Mouse (Mus musculus): ENCODE data around the gene Bdkrb2.

Gene Bdkrb2

GRCm38 (mm10) chr12:105544872-105545271 is 18.2 kb upstream of the Bdkrb2 start:
- in situ Hi-C loops (cut with MboI; ENCODE audit: low pct_unique_long_range_greater_than_20kb in 1 of 2, low sequenced_read_pairs in 2 of 2, unreplicated experiment in 1 of 2): no loop called here

GRCm38 (mm10) chr12:105545696-105546435 is 17.2 kb upstream of the Bdkrb2 start:
- in situ Hi-C loops (cut with MboI; ENCODE audit: low pct_unique_long_range_greater_than_20kb in 1 of 2, low sequenced_read_pairs in 2 of 2, unreplicated experiment in 1 of 2): no loop called here

GRCm38 (mm10) chr12:105546538-105546937 is 16.5 kb upstream of the Bdkrb2 start:
- in situ Hi-C loops (cut with MboI; ENCODE audit: low pct_unique_long_range_greater_than_20kb in 1 of 2, low sequenced_read_pairs in 2 of 2, unreplicated experiment in 1 of 2): no loop called here

GRCm38 (mm10) chr12:105547151-105547550 is 15.9 kb upstream of the Bdkrb2 start:
- in situ Hi-C loops (cut with MboI; ENCODE audit: low pct_unique_long_range_greater_than_20kb in 1 of 2, low sequenced_read_pairs in 2 of 2, unreplicated experiment in 1 of 2): no loop called here

GRCm38 (mm10) chr12:105548001-105548400 is 15.0 kb upstream of the Bdkrb2 start:
- in situ Hi-C loops (cut with MboI; ENCODE audit: low pct_unique_long_range_greater_than_20kb in 1 of 2, low sequenced_read_pairs in 2 of 2, unreplicated experiment in 1 of 2): no loop called here

- in situ Hi-C loops (cut with MboI; ENCODE audit: low pct_unique_long_range_greater_than_20kb in 1 of 2, low sequenced_read_pairs in 2 of 2, unreplicated experiment in 1 of 2): no loop called here
These were observed 14.1 kb upstream of the Bdkrb2 start for GRCm38 (mm10) chr12:105548881-105549280.

- in situ Hi-C loops (cut with MboI; ENCODE audit: low pct_unique_long_range_greater_than_20kb in 1 of 2, low sequenced_read_pairs in 2 of 2, unreplicated experiment in 1 of 2): no loop called here
These were observed 12.9 kb upstream of the Bdkrb2 start for GRCm38 (mm10) chr12:105549835-105550802.

GRCm38 (mm10) chr12:105551551-105551989 is 11.5 kb upstream of the Bdkrb2 start:
- in situ Hi-C loops (cut with MboI; ENCODE audit: low pct_unique_long_range_greater_than_20kb in 1 of 2, low sequenced_read_pairs in 2 of 2, unreplicated experiment in 1 of 2): no loop called here

- in situ Hi-C loops (cut with MboI; ENCODE audit: low pct_unique_long_range_greater_than_20kb in 1 of 2, low sequenced_read_pairs in 2 of 2, unreplicated experiment in 1 of 2): no loop called here
These were observed 8.8 kb upstream of the Bdkrb2 start for GRCm38 (mm10) chr12:105554151-105554772.

- in situ Hi-C loops (cut with MboI; ENCODE audit: low pct_unique_long_range_greater_than_20kb in 1 of 2, low sequenced_read_pairs in 2 of 2, unreplicated experiment in 1 of 2): no loop called here
These were observed 7.9 kb upstream of the Bdkrb2 start for GRCm38 (mm10) chr12:105555172-105555571.

GRCm38 (mm10) chr12:105557250-105557925 is 5.6 kb upstream of the Bdkrb2 start:
- in situ Hi-C loops (cut with MboI; ENCODE audit: low pct_unique_long_range_greater_than_20kb in 1 of 2, low sequenced_read_pairs in 2 of 2, unreplicated experiment in 1 of 2): no loop called here

GRCm38 (mm10) chr12:105561007-105561534 is 2.0 kb upstream of the Bdkrb2 start:
- in situ Hi-C loops (cut with MboI; ENCODE audit: low pct_unique_long_range_greater_than_20kb in 1 of 2, low sequenced_read_pairs in 2 of 2, unreplicated experiment in 1 of 2): no loop called here

GRCm38 (mm10) chr12:105562056-105562820 is 788 bp upstream of the Bdkrb2 start:
- in situ Hi-C loops (cut with MboI; ENCODE audit: low pct_unique_long_range_greater_than_20kb in 1 of 2, low sequenced_read_pairs in 2 of 2, unreplicated experiment in 1 of 2): no loop called here

GRCm38 (mm10) chr12:105563726-105564275 is 775 bp downstream of the Bdkrb2 start:
- in situ Hi-C loops (cut with MboI; ENCODE audit: low pct_unique_long_range_greater_than_20kb in 1 of 2, low sequenced_read_pairs in 2 of 2, unreplicated experiment in 1 of 2): no loop called here

- in situ Hi-C loops (cut with MboI; ENCODE audit: low pct_unique_long_range_greater_than_20kb in 1 of 2, low sequenced_read_pairs in 2 of 2, unreplicated experiment in 1 of 2): no loop called here
These were observed 2.2 kb downstream of the Bdkrb2 start for GRCm38 (mm10) chr12:105565221-105565620.

GRCm38 (mm10) chr12:105571867-105572266 is 8.8 kb downstream of the Bdkrb2 start:
- in situ Hi-C loops (cut with MboI; ENCODE audit: low pct_unique_long_range_greater_than_20kb in 1 of 2, low sequenced_read_pairs in 2 of 2, unreplicated experiment in 1 of 2): no loop called here

- in situ Hi-C loops (cut with MboI; ENCODE audit: low pct_unique_long_range_greater_than_20kb in 1 of 2, low sequenced_read_pairs in 2 of 2, unreplicated experiment in 1 of 2): no loop called here
These were observed 9.6 kb downstream of the Bdkrb2 start for GRCm38 (mm10) chr12:105572622-105573021.

Measured in mouse embryonic stem cell (cell line).